Mouse (Mus musculus) G1E (cell line): Measurements from ENCODE around the gene 4931422A03Rik.

Experiments used
- CTCF ChIP-seq: IDR thresholded peaks from 2 replicates; pipeline ENCODE4 v1.5.1; 2012; ENCODE audit warnings: low read depth, low read length, inconsistent platforms, mixed read lengths
- GATA1 ChIP-seq: IDR thresholded peaks from 2 replicates; pipeline ENCODE4 v1.6.1; 2012; ENCODE audit warnings: borderline replicate concordance, low read length, inconsistent platforms, mixed read lengths
- GATA2 ChIP-seq: IDR thresholded peaks from 2 replicates; pipeline ENCODE4 v1.6.1; 2012; ENCODE audit warnings: low read depth, low read length, inconsistent platforms, borderline replicate concordance
- POLR2AphosphoS5 ChIP-seq: IDR thresholded peaks from 2 replicates; pipeline ENCODE4 v1.6.1; 2012; ENCODE audit warnings: low read depth, low read length, inconsistent platforms; ENCODE audit not compliant: insufficient replicate concordance
- TAL1 ChIP-seq: conservative IDR thresholded peaks from 2 replicates; pipeline ENCODE4 v1.6.1; 2012; ENCODE audit warnings: low read depth, low read length, inconsistent platforms, mixed read lengths

DNA sequence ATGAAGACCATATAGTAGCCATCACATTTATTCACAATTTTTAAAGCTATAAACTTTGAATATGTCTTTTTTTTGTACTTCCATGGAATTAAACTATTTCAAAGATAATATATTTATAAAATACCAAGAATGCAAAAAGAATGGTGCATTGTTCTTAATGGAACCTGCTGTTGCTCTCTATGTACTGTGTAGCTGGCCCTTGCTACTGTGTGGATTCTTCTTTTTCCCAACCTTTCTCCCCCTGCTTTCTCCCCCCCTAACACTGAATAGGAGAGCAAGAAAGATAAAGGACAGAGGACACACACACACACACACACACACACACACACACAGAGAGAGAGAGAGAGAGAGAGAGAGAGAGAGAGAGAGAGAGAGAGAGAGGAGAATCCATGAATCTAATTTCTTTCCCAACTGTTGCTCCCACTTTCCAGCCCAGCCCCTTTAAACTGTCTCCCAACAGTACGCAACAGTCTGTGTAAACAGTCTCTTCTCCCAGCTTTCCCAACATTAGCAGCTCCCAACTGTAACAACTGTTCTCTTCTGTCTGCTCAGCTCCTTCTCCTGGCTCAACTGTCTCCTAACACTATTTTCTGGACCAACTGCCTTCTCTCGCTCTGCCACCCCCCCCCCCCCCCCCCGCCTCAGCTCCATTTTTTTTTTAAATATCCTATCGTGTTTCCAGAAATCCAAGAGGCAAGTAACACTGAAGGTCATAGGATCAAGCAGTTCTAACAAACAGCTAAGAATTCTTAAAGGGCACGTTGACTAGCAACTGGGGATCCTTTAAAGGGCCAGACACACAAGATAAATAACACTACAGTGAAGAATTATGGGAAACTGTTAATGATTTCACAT lies 15.7 kb upstream of the 4931422A03Rik start:
- TF ChIP-seq GATA2 (no peak), GATA1 (no peak), CTCF (no peak), POLR2AphosphoS5 (no peak), TAL1 (no peak)
